Mouse (Mus musculus) left cerebral cortex, adult 18-20 months (tissue): ENCODE results near the gene Mpo. TPM values are rescaled to one million over a fixed set of nuclear protein-coding genes. Genes with fewer than 3 reads are reported as not detected.

Experiments
- DNase-seq, 2 experiments: peaks; one replicate each; pipeline ENCODE4 v3.0.0; 2021 to 2022; ENCODE audit warnings: low spot score in 2 of 2, mixed read lengths in 1 of 2
- long read RNA-seq, 2 experiments: library from polyadenylated mRNA; stranded (forward); transcript quantifications; one replicate each; pipeline ENCODE4 v2.0.0; 2021
- total RNA-seq, 2 experiments: library from RNA; stranded (reverse); gene quantifications; 2 replicates each; pipeline ENCODE4 v1.2.3; 2021

The Mpo gene
- under 1 TPM in 1 of 2 experiments, not detected in 1; 0.26 TPM for total RNA-seq
- long read RNA-seq, experiment 1: 0 reads
- long read RNA-seq, experiment 2: 0 reads

- DNase-seq: no peak
These were observed at the start of gene Mpo for GRCm38 (mm10) chr11:87793460-87793859. Gene Mpo (plus strand): TSS chr11:87793581.

GRCm38 (mm10) chr11:87743691-87744090 is 49.7 kb upstream of the Mpo start:
- no peak for DNase-seq

DNA sequence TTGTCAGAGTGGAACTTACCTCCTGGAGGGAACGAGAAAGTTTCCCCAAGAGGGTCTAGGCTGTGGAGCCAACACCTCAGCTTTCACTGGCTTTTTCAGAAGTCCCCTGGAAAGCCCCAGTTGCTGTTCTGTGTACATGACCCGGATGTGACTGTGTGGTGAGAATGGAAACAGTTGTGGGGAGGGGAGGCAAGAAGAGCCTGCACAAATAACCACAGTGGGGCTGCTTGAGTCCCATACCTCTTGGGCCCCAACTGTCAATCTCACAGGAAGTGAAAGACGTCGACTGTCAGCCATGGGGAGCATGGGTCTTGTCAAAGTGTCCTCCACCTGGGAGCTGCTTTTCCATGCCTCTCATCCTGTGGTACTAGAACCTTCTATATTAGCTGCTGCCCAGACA is 48.4 kb upstream of the Mpo start:
- DNase-seq: no peak

DNA sequence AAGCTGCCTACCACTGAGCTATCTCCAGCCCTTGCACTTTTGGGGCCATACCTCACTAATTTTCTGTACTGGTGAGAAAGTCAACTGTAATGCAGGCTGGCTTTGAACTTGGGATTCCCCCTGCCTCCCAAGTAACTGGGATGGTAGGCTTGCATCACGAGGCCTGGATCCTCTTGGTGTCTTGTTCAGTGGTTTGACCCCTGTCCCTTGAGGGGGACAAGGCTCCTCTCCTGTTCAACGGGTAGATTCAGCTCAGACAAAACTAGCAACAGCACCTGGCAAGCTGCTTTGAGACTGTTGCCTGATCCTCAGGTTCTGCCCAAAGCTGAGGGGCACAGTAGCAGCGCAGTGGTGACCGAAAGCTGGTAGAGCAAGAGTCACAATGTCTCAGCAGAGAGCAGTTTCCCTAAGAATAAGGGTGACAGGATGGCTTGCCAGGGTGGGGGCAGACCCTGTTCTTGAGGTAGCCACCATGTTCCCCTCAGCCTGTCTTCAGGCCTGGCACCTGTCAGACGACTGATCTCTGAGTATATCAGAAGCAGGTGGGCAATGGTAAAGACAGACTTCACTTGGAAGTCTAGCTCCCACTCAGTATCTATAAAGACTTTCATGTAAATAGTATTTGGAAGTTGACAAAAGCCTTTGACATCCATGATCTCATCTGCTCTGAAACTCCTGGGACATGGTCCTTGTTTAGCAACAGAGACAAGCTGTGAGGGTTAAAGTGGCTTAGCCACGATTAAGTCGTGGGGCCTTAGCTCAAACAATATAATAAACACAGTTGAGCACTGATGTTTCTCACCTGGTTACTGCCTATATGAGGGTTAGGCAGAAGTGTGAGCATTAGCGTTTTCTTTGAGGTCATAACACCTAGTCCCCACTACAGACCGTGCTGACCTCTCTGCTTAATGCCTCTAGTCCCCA is 47.5 kb upstream of the Mpo start:
- DNase-seq: no peak

- no peak for DNase-seq
These were observed 46.1 kb upstream of the Mpo start for GRCm38 (mm10) chr11:87747312-87747711.

GRCm38 (mm10) chr11:87747716-87748115 is 45.7 kb upstream of the Mpo start:
- no peak for DNase-seq

GRCm38 (mm10) chr11:87748132-87749119 is 45.0 kb upstream of the Mpo start:
- no peak for DNase-seq

- DNase-seq: no peak
These were observed 44.0 kb upstream of the Mpo start for GRCm38 (mm10) chr11:87749192-87750042.

DNA sequence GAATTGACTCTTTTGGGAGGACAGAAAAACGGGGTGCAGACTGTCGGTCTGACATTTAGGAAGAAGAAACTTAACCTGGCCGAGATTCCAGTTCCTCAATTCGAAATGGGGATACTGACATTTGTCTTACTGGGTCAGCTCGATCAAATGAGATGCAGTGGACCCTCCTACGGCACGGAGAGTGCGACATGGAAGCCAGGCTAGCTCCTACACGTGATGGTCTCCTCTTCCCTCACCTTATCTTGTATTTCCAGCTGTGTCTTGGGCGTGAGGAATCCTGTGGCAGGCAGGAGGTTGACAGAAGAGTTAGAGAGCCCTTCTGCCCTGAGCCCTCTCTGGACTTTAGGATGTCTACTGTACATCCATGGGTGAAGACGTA is 43.3 kb upstream of the Mpo start:
- DNase-seq: no peak

DNA sequence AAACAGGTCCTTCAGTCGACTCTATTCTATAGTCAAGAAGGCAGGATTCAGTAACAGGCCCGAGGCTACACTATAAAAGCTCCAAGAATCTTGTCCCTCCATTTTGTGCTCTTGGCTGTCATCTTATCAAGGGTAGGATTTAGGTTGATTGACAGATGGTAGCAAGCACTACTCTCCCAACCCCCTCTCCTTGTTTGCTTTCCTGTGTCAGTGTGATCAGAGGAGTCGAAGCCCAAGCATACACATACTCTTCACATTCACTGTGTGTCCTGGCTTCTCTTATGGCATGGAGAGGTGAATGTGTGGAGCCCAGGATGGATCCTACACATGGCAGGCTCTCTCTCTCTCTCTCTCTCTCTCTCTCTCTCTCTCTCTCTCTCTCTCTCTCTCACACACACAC is 42.9 kb upstream of the Mpo start:
- DNase-seq: no peak

- no peak for DNase-seq
These were observed 42.4 kb upstream of the Mpo start for GRCm38 (mm10) chr11:87751031-87751430.

- DNase-seq: no peak
These were observed 41.9 kb upstream of the Mpo start for GRCm38 (mm10) chr11:87751491-87751966.

- DNase-seq: no peak
These were observed 41.1 kb upstream of the Mpo start for GRCm38 (mm10) chr11:87752307-87752706.

- DNase-seq: no peak
These were observed 40.1 kb upstream of the Mpo start for GRCm38 (mm10) chr11:87753255-87753654.

GRCm38 (mm10) chr11:87753891-87754501 is 39.4 kb upstream of the Mpo start:
- DNase-seq: no peak

GRCm38 (mm10) chr11:87754603-87755002 is 38.8 kb upstream of the Mpo start:
- no peak for DNase-seq

DNA sequence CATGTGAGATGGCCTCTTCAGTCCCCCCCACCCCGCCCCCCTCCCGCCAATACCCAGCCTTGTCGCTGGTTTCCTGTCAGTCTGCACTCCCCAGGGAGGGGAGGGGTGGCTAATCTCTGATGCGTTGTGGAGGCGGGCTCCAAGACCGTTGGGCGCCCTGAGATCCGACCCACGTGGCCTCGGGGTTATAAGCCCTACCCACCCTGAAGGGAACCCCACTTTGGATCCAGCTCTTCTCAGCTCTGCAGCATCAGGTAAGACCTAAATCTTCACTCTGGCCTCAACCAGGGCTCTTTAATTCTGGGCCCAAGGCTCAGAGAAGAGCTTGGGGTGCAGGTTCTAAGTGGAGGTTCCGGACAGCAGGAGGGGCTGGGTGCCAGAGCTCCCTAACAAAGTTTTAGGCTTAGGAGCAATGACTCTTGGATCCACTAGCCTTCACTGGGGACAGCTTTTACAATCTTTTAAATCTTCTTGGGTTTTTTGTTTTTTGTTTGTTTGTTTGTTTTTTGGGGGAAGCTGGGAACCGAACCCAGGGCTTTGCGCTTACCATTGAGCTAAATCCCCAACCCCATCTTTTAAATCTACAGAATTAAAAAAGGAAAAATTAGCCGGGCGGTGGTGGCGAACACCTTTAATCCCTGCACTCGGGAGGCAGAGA is 37.9 kb upstream of the Mpo start:
- DNase-seq: no peak

DNA sequence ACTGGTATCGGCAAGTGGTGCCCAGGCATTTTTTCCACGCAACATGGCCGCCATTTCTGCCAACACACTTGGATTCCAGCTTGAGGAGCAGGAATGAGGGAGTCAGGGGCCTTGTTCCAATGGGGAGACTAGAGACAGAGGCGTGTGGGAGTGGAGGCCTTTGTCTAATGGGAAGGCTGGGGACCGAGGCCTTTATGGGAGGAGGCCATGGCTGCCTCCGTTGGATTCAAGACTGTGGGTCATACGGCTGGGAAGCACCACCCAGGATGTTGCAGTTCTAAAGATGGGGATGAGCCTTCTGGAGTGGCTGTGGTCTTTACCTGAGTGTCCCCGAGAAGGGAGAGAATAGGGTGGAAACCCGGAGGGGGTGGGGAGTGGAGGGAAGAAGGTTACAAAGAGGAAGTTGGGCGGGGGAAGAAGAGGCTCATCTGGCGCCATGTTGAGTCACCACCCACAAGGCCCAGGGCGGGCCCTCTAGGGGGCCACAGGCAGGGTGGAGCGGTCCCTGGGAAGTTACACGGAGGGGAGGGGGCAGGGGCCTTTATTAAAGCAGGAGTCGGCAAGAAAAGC is 37.0 kb upstream of the Mpo start:
- DNase-seq: no peak
